Mouse (Mus musculus) urinary bladder, adult 2 months (tissue): ENCODE measurements around the gene Ppp1r12b. TPM values are rescaled to one million over a fixed set of nuclear protein-coding genes. Genes with fewer than 3 reads are reported as not detected.
"Not testable (repeated sequence)": the region's sequence is repeated elsewhere in the genome, so short reads cannot be mapped to it uniquely, and the experiment has no call there.

ENCODE experiments used
- DNase-seq: peaks from one replicate; pipeline ENCODE4 v3.0.0; 2022; ENCODE audit warnings: low spot score
- polyA plus RNA-seq: library from polyadenylated mRNA; depleted of rRNA; stranded (reverse); fragments of >200 nt; gene quantifications from 2 replicates; pipeline ENCODE4 v1.2.3, GENCODE M21; 2012

The Ppp1r12b gene
- polyA plus RNA-seq, 1 experiment = 96.4 TPM

GRCm38 (mm10) chr1:134851211-134851610 is 104.5 kb downstream of the Ppp1r12b start:
- DNase-seq = no peak

GRCm38 (mm10) chr1:134850361-134850760 is 105.4 kb downstream of the Ppp1r12b start:
- DNase-seq = no peak

GRCm38 (mm10) chr1:134847851-134848250 is 107.9 kb downstream of the Ppp1r12b start:
- DNase-seq = no peak

GRCm38 (mm10) chr1:134846295-134846988 is 109.3 kb downstream of the Ppp1r12b start:
- DNase-seq = no peak

- no peak for DNase-seq
These were observed 112.4 kb downstream of the Ppp1r12b start for GRCm38 (mm10) chr1:134843369-134843768.

- DNase-seq = no peak
These were observed 118.7 kb downstream of the Ppp1r12b start for GRCm38 (mm10) chr1:134836909-134837480.

- DNase-seq = not testable (repeated sequence)
These were observed 124.9 kb downstream of the Ppp1r12b start for GRCm38 (mm10) chr1:134830881-134831280.

- DNase-seq = no peak
These were observed 126.1 kb downstream of the Ppp1r12b start for GRCm38 (mm10) chr1:134829635-134830034.

GRCm38 (mm10) chr1:134824896-134825295 is 130.8 kb downstream of the Ppp1r12b start:
- DNase-seq = no peak

GRCm38 (mm10) chr1:134823842-134824241 is 131.9 kb downstream of the Ppp1r12b start:
- no peak for DNase-seq

- DNase-seq = no peak
These were observed 132.4 kb downstream of the Ppp1r12b start for GRCm38 (mm10) chr1:134823323-134823722.

- no peak for DNase-seq
These were observed 134.9 kb downstream of the Ppp1r12b start for GRCm38 (mm10) chr1:134820882-134821281.

GRCm38 (mm10) chr1:134819196-134819595 is 136.5 kb downstream of the Ppp1r12b start:
- no peak for DNase-seq

- no peak for DNase-seq
These were observed 137.0 kb downstream of the Ppp1r12b start for GRCm38 (mm10) chr1:134818716-134819115.

GRCm38 (mm10) chr1:134817916-134818595 is 137.7 kb downstream of the Ppp1r12b start:
- DNase-seq = no peak

- no peak for DNase-seq
These were observed 138.6 kb downstream of the Ppp1r12b start for GRCm38 (mm10) chr1:134817120-134817519.

- DNase-seq = no peak
These were observed 139.1 kb downstream of the Ppp1r12b start for GRCm38 (mm10) chr1:134816617-134817016.

- no peak for DNase-seq
These were observed 140.0 kb downstream of the Ppp1r12b start for GRCm38 (mm10) chr1:134815748-134816147.

GRCm38 (mm10) chr1:134805471-134805870 is 150.3 kb downstream of the Ppp1r12b start:
- no peak for DNase-seq

GRCm38 (mm10) chr1:134804373-134804772 is 151.4 kb downstream of the Ppp1r12b start:
- DNase-seq = no peak

GRCm38 (mm10) chr1:134803286-134804117 is 152.2 kb downstream of the Ppp1r12b start:
- peak; percentile 42 for DNase-seq

GRCm38 (mm10) chr1:134801758-134802157 is 154.0 kb downstream of the Ppp1r12b start:
- no peak for DNase-seq
